9 mouse cellular contexts compared by ENCODE assay signal in the genomic region with DNA sequence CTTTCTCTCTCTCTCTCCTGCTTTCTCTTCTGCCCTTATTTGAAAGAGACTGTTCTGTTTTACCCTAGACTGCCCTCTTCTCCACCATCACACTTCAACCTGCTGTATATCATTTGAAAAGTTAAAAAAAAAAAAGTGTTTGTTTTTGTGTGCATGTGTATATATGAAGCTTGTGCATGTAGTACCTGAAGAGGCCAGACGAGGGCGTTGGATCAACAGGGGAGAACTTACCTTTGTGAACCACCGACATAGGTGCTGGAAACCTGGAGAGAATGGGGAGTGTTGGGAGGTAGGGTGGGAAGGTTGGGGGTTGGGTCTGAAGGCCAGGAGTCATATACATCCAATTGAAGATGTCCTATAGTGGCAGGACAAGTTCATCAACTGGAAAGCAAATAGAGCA.
DNase-seq lines count a peak whose midpoint lies in the region; ATAC-seq and TF ChIP-seq lines count a peak whose summit lies in the region.
"Had no signal": no experiment of that assay in that cellular context is flagged by ENCODE, and none has a peak within 500 bp of the region (broad histone marks: within the 10 kb centered on the region; RNA-seq: fewer than 3 reads in every experiment).

No protein-coding gene starts in this region.

- no peak overlapping the region for H3K4me3 ChIP-seq in midbrain, postnatal 0 days (ENCODE audit: low read depth, low read length)
- no peak overlapping the region for H3K4me3 ChIP-seq in midbrain, embryonic 10.5 days
- H3K4me3 ChIP-seq in bone marrow, adult 2 months (replicated peaks; ENCODE audit: control insufficient read depth, low read depth, low read length) = no peak overlapping the region
- no peak overlapping the region for H3K4me3 ChIP-seq in stomach, postnatal 0 days (ENCODE audit: low read depth, low read length)

- H3K36me3 ChIP-seq in midbrain, postnatal 0 days (ENCODE audit: insufficient read depth, low read length) = no peaks in the 10 kb centered on the region
- H3K36me3 ChIP-seq in midbrain, embryonic 10.5 days = no peaks in the 10 kb centered on the region
- no peaks in the 10 kb centered on the region for H3K36me3 ChIP-seq in stomach, postnatal 0 days (ENCODE audit: control insufficient read depth, insufficient read depth, low read length)

- 57% methylated on average over 3 of the region's 3 CpGs for WGBS in midbrain, postnatal 0 days
- 45% methylated on average over 3 of the region's 3 CpGs for WGBS in midbrain, embryonic 10.5 days
- 39% methylated on average over 3 of the region's 3 CpGs for WGBS in bone marrow, adult 2 months
- 50% methylated on average over 3 of the region's 3 CpGs for WGBS in stomach, postnatal 0 days

- no peaks in the 10 kb centered on the region for H3K27me3 ChIP-seq in midbrain, postnatal 0 days (ENCODE audit: insufficient read depth, low read length)
- H3K27me3 ChIP-seq in midbrain, embryonic 10.5 days (ENCODE audit: low read depth, poor library complexity, severe bottlenecking) = no peaks in the 10 kb centered on the region
- H3K27me3 ChIP-seq in stomach, postnatal 0 days (ENCODE audit: control insufficient read depth, insufficient read depth, low read length) = no peaks in the 10 kb centered on the region

- H3K9ac ChIP-seq in midbrain, postnatal 0 days (replicated peaks; ENCODE audit: low read length, poor library complexity, severe bottlenecking) = no peak overlapping the region
- H3K9ac ChIP-seq in stomach, postnatal 0 days (ENCODE audit: low read length) = no peak overlapping the region

- TF ChIP-seq CTCF in midbrain, postnatal 0 days (IDR thresholded peaks at IDR 0.05) = peak; percentile 46
- peak; percentile 24; the same call in 1 of the 2 replicates for TF ChIP-seq CTCF in bone marrow, adult 2 months (IDR thresholded peaks at IDR 0.05; ENCODE audit: control insufficient read depth, insufficient read depth, low read length)
- TF ChIP-seq CTCF in stomach, postnatal 0 days (IDR thresholded peaks at IDR 0.05; ENCODE audit: low read depth) = peak; percentile 53

- 0 out of 2 replicates have a peak, but pooled peaks have one; percentile 4 for ATAC-seq in frontal cortex, adult (ENCODE audit: low TSS enrichment)
- no peak for ATAC-seq in midbrain, postnatal 0 days (ENCODE audit: low FRiP score)
- ATAC-seq in stomach, postnatal 0 days (ENCODE audit: low FRiP score, low TSS enrichment) = no peak
- ATAC-seq in activated CD4-positive, CD25-positive, alpha-beta regulatory T cell, adult 4 months = no peak

- no peak for TF ChIP-seq EP300 in stomach, postnatal 0 days (optimal IDR thresholded peaks at IDR 0.05)

- no peak for TF ChIP-seq POLR2A in bone marrow, adult 2 months (IDR thresholded peaks at IDR 0.05; ENCODE audit: borderline replicate concordance, control insufficient read depth, low read depth, low read length)

- H3K4me2 ChIP-seq in midbrain, postnatal 0 days (ENCODE audit: low read depth, low read length, poor library complexity, severe bottlenecking) = no peak overlapping the region
- H3K4me2 ChIP-seq in stomach, postnatal 0 days (replicated peaks; ENCODE audit: low read depth) = no peak overlapping the region

- DNase-seq in frontal cortex, adult 2 months (ENCODE audit: extremely low spot score in 1 of 2, low spot score in 1 of 2) = no peak
- no peak for DNase-seq in midbrain, postnatal 0 days (ENCODE audit: low spot score)
- no peak for DNase-seq in midbrain, embryonic 10.5 days (ENCODE audit: low spot score)
- no peak for DNase-seq in stomach, postnatal 0 days (ENCODE audit: low spot score)
- no peak for DNase-seq in adrenal gland, adult 8-10 months
- DNase-seq: kidney, adult 9 months had no signal

- no peak overlapping the region for H3K27ac ChIP-seq in midbrain, postnatal 0 days (ENCODE audit: low read depth, low read length)
- no peak overlapping the region for H3K27ac ChIP-seq in midbrain, embryonic 10.5 days (replicated peaks)
- H3K27ac ChIP-seq in bone marrow, adult 2 months (ENCODE audit: control insufficient read depth, insufficient read depth, low read depth, low read length, poor library complexity) = no peak overlapping the region
- H3K27ac ChIP-seq in stomach, postnatal 0 days (replicated peaks) = no peak overlapping the region

- H3K9me3 ChIP-seq in midbrain, postnatal 0 days (ENCODE audit: low read length) = no peaks in the 10 kb centered on the region
- H3K9me3 ChIP-seq in midbrain, embryonic 10.5 days (replicated peaks) = no peaks in the 10 kb centered on the region
- H3K9me3 ChIP-seq in stomach, postnatal 0 days (ENCODE audit: control insufficient read depth, low read length) = no peaks in the 10 kb centered on the region

- H3K4me1 ChIP-seq in midbrain, postnatal 0 days (ENCODE audit: insufficient read depth, low read length) = no peaks in the 10 kb centered on the region
- H3K4me1 ChIP-seq in midbrain, embryonic 10.5 days = no peaks in the 10 kb centered on the region
- no peaks in the 10 kb centered on the region for H3K4me1 ChIP-seq in bone marrow, adult 2 months (ENCODE audit: control insufficient read depth, insufficient read depth, low read length)
- no peaks in the 10 kb centered on the region; the same call in 1 of the 2 replicates for H3K4me1 ChIP-seq in stomach, postnatal 0 days (replicated peaks; ENCODE audit: control insufficient read depth, insufficient read depth)
